Mouse (Mus musculus) lung, adult 2 months (tissue): ENCODE data around the gene Arhgap8.

ENCODE experiments used
- CTCF ChIP-seq: fragments of 200-500 bp; IDR thresholded peaks from 2 replicates; pipeline ENCODE4 v1.5.1; 2011; ENCODE audit warnings: mild to moderate bottlenecking, low read length, control low read depth; ENCODE audit not compliant: insufficient read depth
- POLR2A ChIP-seq: fragments of 200-500 bp; IDR thresholded peaks from 2 replicates; pipeline ENCODE4 v1.6.1; 2011; ENCODE audit warnings: low read depth, mild to moderate bottlenecking, control low read depth, low read length, borderline replicate concordance; ENCODE audit errors: extremely low read depth

DNA sequence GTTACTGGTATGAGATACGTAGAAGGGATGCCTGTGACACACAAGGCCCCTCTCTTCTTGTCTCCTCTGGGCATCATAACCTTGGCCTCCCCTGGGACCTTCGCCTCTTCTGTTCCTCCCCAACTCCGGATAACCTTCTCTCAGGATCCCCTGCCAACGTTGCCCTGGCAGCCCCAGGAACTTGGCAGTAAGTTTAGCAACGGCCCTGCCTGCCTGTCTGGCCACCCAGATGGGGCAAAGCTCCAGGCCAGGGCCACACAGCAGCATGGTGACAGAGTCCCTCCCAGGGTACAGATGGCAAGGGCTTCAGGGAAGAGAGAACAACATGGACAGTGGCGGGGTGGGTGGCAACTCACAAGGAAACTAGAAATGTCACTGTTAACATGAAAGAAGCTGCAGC lies 9.8 kb downstream of the Arhgap8 start:
- TF ChIP-seq POLR2A (no peak), CTCF (no peak)
